Mouse (Mus musculus) CD4-positive helper T cell, adult 2 months (primary cell): ENCODE data around the gene Ankrd52.

Source experiments
- DNase-seq: peaks from one replicate; pipeline ENCODE4 v3.0.0-alpha.2; 2012; ENCODE audit warnings: low read depth, missing footprints, low spot score

Ankrd52 gene

DNA sequence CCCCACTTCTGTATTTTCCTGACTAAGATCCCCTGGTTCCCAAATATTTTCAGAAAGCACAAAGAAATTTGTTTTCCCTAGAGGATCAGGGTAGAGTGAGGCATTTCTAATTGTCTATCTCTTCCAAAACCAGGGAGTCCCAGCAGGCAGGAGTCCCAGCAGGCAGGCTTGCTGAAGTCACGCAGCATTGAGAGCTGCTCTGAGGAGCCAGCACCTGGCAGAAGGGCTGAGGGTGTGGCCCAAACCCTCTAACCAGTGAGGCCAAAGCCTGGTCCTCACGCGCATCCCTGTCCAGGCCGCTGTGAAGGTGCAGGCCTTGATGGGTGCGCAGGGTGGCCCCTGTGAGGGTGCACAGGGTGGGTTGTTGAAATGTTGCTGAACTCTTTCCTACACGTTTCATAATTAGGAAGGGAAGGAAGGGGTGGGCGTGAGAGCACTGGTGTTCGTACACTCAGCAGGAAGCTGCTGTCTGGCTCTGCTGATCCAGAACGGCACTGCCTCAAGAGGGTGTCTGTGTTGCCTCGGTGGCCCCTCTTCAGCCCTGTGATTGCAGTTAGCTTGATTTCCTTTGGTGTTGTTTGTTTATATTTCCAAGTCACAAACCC lies 61.9 kb downstream of the Ankrd52 start:
- peak; percentile 76 for DNase-seq

DNA sequence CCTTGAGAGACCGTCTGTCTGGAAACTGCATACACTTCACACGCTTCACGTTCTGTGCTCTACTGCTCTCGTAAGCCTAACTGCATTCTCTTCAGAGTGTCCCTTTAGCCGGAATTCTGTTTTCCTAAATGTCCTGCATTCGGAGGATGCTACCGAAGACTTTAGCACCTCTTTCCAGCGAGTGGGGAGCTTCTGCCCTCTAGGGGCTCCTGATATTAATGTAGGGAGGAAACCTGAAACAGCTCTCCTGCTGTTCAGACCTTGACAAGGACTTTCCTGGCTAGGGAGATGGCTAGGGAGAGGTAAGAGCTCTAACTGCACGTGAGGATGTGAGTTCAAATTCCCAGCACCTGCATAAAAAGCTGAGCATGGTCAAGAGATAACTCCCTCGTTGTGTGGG lies 63.5 kb downstream of the Ankrd52 start:
- peak; percentile 47 for DNase-seq

DNA sequence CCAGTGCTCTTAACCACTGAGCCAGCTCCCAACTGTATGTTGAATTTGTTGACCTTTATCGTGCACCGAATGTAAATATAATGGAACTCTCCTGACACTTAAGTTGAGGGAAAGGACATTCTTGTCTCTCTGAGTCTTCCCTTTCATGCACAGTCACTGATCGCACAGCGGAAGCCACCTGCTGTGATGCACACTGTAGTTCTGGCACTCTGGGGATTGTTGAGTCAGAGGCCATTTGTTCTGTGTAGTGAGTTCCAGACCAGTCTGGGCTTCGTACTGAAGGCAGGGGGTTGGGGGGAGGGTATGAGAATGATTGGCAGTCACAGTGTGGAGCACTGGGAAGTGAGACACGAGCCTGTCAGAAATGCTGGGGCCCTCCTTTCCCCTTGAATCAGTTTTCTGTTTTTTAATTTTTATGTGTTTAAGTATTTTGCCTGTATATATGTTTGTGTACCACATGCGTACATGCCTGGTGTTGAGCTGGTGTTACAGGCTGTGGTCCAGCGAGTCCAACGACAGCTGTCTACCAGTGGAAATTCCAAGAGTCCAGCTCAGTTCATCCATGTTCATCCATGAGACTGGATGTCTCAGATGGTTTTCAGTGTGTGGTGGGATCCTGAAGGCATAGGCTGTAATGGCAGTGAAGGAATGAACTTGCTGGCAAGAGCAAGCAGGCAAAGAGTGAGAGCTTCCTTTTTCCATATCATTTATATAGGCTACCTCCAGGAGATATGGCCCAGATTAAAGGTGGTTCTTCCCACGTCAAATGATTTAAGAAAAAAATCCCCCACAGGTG lies 64.6 kb downstream of the Ankrd52 start:
- DNase-seq = no peak

DNA sequence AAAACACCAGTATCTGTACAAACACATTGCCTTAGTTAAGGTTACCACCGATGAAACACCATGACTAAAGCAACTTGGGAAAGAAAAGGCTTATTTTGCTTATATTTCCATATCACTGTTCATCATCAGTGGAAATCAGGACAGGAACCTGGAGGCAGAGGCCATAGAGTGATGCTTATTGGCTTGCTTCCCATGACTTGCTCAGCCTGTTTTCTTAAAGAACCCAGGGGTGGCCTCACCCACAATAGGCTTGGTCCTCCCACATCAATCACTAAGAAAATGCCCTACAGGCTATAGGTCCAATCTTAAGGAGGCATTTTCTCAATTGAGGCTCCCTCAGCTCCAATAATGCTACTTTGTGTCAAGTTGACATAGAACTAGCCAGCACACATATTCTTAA lies 65.8 kb downstream of the Ankrd52 start:
- DNase-seq = no peak

DNA sequence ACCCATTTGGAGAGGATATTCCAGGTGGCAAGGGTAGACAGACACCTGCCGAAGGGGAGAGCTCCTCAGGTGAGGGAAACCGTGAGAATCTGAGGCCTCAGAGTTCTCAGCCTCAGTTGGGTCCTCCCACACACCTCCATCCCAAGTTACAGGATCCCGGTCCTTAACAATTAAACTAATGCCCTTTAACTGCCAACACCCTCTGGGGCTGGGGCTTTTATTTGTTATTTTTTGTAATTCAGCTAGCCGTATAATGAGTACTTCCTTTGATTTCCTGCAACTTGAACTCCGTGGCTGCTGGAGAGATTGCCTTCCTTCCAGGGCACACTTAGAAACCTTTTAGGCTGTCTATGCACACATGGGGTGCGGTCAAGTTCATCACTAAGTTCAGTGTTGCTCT lies 67.4 kb downstream of the Ankrd52 start:
- no peak for DNase-seq

DNA sequence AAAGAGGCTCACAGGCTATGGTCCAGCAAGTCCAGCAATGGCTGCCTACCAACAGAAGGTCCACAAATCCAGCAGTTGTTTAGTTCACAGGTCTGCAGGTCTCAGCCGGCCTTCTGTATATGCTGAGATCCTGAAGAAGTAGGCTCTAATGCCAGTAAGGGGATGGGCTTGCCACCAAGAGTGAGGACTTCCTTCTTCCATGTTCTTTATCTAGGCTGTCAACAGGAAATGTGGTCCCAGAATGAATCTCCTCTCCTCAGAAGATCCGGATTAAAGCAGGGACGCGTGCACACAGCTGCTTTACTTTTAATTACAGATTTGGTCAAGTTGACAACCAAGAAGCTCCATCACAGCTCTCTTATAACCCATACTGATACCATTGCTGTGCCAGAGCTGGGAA lies 68.5 kb downstream of the Ankrd52 start:
- DNase-seq = no peak

DNA sequence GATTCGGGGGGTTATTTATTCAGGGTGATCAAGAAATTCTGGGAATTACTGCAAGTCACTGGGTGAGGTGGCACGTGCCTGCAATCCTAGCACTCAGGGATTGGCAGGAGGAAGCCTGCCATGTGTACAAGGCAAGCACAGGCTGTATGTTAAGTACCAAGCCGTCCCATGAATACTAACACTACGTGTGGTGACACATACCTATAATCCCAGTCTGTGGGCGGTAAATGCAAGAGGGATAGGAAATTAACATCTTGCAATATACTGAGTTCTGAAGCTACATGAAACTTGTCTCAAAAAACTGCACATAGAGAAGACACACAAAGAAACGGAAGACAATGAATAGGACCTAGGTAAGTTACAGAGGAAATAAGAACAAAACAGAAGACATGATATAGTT lies 74.1 kb downstream of the Ankrd52 start:
- DNase-seq = no peak

DNA sequence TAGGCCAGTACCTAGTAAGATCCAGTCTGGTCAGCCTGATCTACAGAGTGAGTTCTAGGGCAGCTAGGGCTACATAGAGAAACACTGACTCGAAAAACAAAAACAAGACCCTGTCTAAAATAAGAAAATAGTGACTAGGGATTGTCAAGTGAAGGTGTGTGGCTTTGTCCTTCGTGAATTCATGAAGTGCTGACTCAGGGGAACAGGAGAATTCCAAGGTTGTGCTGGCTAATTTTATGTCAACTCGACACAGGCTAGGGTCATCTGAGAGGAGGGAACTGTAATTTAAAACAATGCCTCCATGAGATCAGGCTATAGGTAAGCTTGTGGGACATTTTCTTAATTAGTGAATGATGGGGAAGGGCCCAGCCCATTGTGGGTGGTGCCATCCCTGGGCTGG lies 77.6 kb downstream of the Ankrd52 start:
- DNase-seq = no peak

DNA sequence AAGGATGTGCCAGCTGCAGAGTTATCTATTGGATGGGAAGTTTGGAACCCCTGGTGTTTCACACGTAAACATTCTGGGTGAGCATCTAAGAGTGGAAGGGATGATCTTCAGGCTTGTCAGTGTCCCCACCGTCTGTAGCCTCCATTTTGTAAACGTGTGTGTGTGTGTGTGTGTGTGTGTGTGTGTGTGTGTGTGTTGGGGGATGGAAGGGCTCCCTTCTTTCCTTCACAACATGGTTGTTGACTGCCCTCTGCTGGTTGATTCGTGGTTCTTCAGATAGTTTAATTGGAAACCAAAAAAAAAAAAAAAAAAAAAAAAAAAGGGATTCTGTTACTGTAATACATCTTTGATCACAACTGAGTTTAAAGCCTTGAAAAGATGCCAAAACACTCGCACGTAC lies 78.4 kb downstream of the Ankrd52 start:
- DNase-seq = peak; percentile 87

DNA sequence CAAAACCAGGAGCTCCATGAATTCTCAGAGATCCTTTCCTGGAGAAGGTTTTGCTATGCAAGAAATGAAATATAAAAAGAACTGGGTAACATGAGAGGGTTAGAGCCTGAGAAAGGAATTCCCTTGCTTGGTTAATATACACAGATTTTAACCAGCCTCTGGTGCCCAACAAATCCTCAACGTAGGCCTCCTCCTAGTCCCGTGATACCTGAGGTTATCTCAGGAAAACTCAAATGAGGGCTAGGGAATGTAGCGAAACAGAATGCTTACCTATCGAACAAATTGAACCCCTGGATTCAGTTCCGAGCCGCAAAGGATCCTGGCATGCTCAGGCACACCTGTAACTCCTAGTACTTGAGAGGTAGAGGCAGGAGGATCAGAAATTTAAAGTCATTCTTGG lies 80.8 kb downstream of the Ankrd52 start:
- DNase-seq = no peak
